Mouse (Mus musculus): ENCODE measurements around the gene Wbp11.

GRCm38 (mm10) chr6:136837323-136837722 lies 9.3 kb upstream of the Wbp11 start:
- no peak for TF ChIP-seq CTCF (conservative IDR thresholded peaks at IDR 0.05; ENCODE audit: insufficient read depth, insufficient read length, low read depth, low read length)
- no peak for TF ChIP-seq POLR2A (IDR thresholded peaks at IDR 0.05; ENCODE audit: low read depth, low read length)

All from kidney, adult 2 months (tissue).